Mouse (Mus musculus) urinary bladder, postnatal 10 days (tissue): ENCODE results near the gene Nfib.

Experiments used
- DNase-seq: peaks from one replicate; pipeline ENCODE4 v3.0.0; 2022; ENCODE audit warnings: low spot score

The Nfib gene

GRCm38 (mm10) chr4:82464051-82464632 is 241.4 kb downstream of the Nfib start:
- no peak for DNase-seq

GRCm38 (mm10) chr4:82463189-82463715 is 242.3 kb downstream of the Nfib start:
- DNase-seq: no peak

- no peak for DNase-seq
Observed at GRCm38 (mm10) chr4:82461676-82462075, 243.9 kb downstream of the Nfib start.

GRCm38 (mm10) chr4:82458895-82459294 is 246.7 kb downstream of the Nfib start:
- no peak for DNase-seq

- no peak for DNase-seq
Observed at GRCm38 (mm10) chr4:82456908-82457307, 248.6 kb downstream of the Nfib start.

- DNase-seq: no peak
Observed at GRCm38 (mm10) chr4:82456323-82456713, 249.2 kb downstream of the Nfib start.

- DNase-seq: no peak
Observed at GRCm38 (mm10) chr4:82455617-82456322, 249.8 kb downstream of the Nfib start.

GRCm38 (mm10) chr4:82454989-82455388 is 250.6 kb downstream of the Nfib start:
- DNase-seq: no peak

GRCm38 (mm10) chr4:82453341-82453740 is 252.2 kb downstream of the Nfib start:
- DNase-seq: no peak

GRCm38 (mm10) chr4:82452905-82453304 is 252.6 kb downstream of the Nfib start:
- DNase-seq: no peak

GRCm38 (mm10) chr4:82447061-82447671 is 258.4 kb downstream of the Nfib start:
- DNase-seq: no peak

GRCm38 (mm10) chr4:82444078-82444477 is 261.5 kb downstream of the Nfib start:
- DNase-seq: no peak

GRCm38 (mm10) chr4:82443441-82443840 is 262.1 kb downstream of the Nfib start:
- no peak for DNase-seq

- no peak for DNase-seq
Observed at GRCm38 (mm10) chr4:82443003-82443402, 262.5 kb downstream of the Nfib start.

- DNase-seq: no peak
Observed at GRCm38 (mm10) chr4:82440606-82441005, 264.9 kb downstream of the Nfib start.

GRCm38 (mm10) chr4:82439813-82440212 is 265.7 kb downstream of the Nfib start:
- no peak for DNase-seq

GRCm38 (mm10) chr4:82438631-82439030 is 266.9 kb downstream of the Nfib start:
- DNase-seq: no peak

- DNase-seq: no peak
Observed at GRCm38 (mm10) chr4:82437533-82438318, 267.8 kb downstream of the Nfib start.

- no peak for DNase-seq
Observed at GRCm38 (mm10) chr4:82436656-82437055, 268.9 kb downstream of the Nfib start.

- DNase-seq: no peak
Observed at GRCm38 (mm10) chr4:82435716-82436115, 269.8 kb downstream of the Nfib start.

GRCm38 (mm10) chr4:82433926-82434705 is 271.4 kb downstream of the Nfib start:
- no peak for DNase-seq

- no peak for DNase-seq
Observed at GRCm38 (mm10) chr4:82431831-82432230, 273.7 kb downstream of the Nfib start.
